Mouse (Mus musculus) testis, adult 2 months (tissue): ENCODE measurements at regions not wholly inside any gene's neighbourhood (a gene's known extent, or its start where the extent isn't known, plus 50 kb on each side); places are given as distances from the start of the nearest gene placed in this dataset.

Experiments
- CTCF ChIP-seq: fragments of 200-500 bp; IDR thresholded peaks from 2 replicates; pipeline ENCODE4 v1.5.1; 2012; ENCODE audit warnings: low read depth, mild to moderate bottlenecking, inconsistent platforms, low read length, moderate library complexity; ENCODE audit not compliant: control insufficient read depth, insufficient read depth, insufficient replicate concordance
- POLR2A ChIP-seq: fragments of 200-500 bp; IDR thresholded peaks from 2 replicates; pipeline ENCODE4 v1.6.1; 2012; ENCODE audit warnings: low read depth, mild to moderate bottlenecking, inconsistent platforms, low read length, moderate library complexity; ENCODE audit not compliant: control insufficient read depth

GRCm38 (mm10) chr15:88489715-88490114 is 110.4 kb upstream of the Zdhhc25 start:
- no peak for TF ChIP-seq CTCF
- TF ChIP-seq POLR2A, result no peak
